Mouse (Mus musculus) stomach, postnatal 0 days (tissue): Measurements from ENCODE around the gene Pick1. TPM values are rescaled to one million over a fixed set of nuclear protein-coding genes. Genes with fewer than 3 reads are reported as not detected.

Experiments used
- ATAC-seq: fragments of 200-750 bp; cut with Nextera tagmentation; 2 replicates; pipeline ENCODE4 v1.8.0; 2017; ENCODE audit not compliant: low FRiP score, low TSS enrichment
- DNase-seq: peaks from one replicate; pipeline ENCODE4 v3.0.0-alpha.2; 2016; ENCODE audit warnings: low spot score
- H3K27ac ChIP-seq: fragments of 300-500 bp; sonication (generic); replicated peaks from 2 replicates; pipeline ENCODE4 v1.5.1; 2014; ENCODE audit warnings: mild to moderate bottlenecking, control low read depth
- H3K27me3 ChIP-seq: fragments of 300-500 bp; sonication (generic); 2 replicates; pipeline ENCODE4 v1.6.1; 2014; ENCODE audit warnings: low read length; ENCODE audit not compliant: control insufficient read depth, insufficient read depth
- H3K36me3 ChIP-seq: fragments of 300-500 bp; sonication (generic); 2 replicates; pipeline ENCODE4 v1.6.1; 2014; ENCODE audit warnings: low read length, mixed read lengths; ENCODE audit not compliant: control insufficient read depth, insufficient read depth
- H3K4me1 ChIP-seq: fragments of 300-500 bp; sonication (generic); replicated peaks from 2 replicates; pipeline ENCODE4 v1.6.1; 2014; ENCODE audit warnings: antibody characterized with exemption; ENCODE audit not compliant: control insufficient read depth, insufficient read depth
- H3K4me2 ChIP-seq: fragments of 300-500 bp; sonication (generic); replicated peaks from 2 replicates; pipeline ENCODE4 v1.6.1; 2014; ENCODE audit warnings: low read depth, mild to moderate bottlenecking, control low read depth, moderate library complexity
- H3K4me3 ChIP-seq: fragments of 300-500 bp; sonication (generic); 2 replicates; pipeline ENCODE4 v1.5.1; 2014; ENCODE audit warnings: low read depth, low read length, control low read depth
- H3K9ac ChIP-seq: fragments of 300-500 bp; sonication (generic); 2 replicates; pipeline ENCODE4 v1.6.1; 2014; ENCODE audit warnings: mild to moderate bottlenecking, low read length, control low read depth, mixed read lengths
- H3K9me3 ChIP-seq: fragments of 300-500 bp; sonication (generic); 2 replicates; pipeline ENCODE4 v1.6.1; 2016; ENCODE audit warnings: low read length; ENCODE audit not compliant: control insufficient read depth
- CTCF ChIP-seq: IDR thresholded peaks from 2 replicates; pipeline ENCODE4 v1.5.1; 2016; ENCODE audit warnings: antibody characterized with exemption, low read depth, mild to moderate bottlenecking, moderate library complexity
- EP300 ChIP-seq: optimal IDR thresholded peaks from 2 replicates; pipeline ENCODE3; 2016; ENCODE audit warnings: antibody characterized with exemption
- WGBS: fragments of 180-500 bp; shearing (Covaris S2); extraction: QIAGEN DNeasy Blood & Tissue Kit; methylation state at CpG from one replicate; pipeline ENCODE4 v1.1.7; 2014; 5-methylcytosine and 5-hydroxymethylcytosine counted together
- polyA plus RNA-seq: library from polyadenylated mRNA; unstranded; fragments of >200 nt; fragmentation: Nextera tagmentation; extraction: Ambion mirVana; gene quantifications from 2 replicates; pipeline ENCODE4 v1.2.1, GENCODE M21; 2015

Gene Pick1
- polyA plus RNA-seq, 1 experiment from 2014 or later, result 26.7 TPM

GRCm38 (mm10) chr15:79298553-79298952 is 69.6 kb downstream of the Pick1 start:
- H3K36me3 ChIP-seq, result peaks cover 3% of the 10 kb centered on the region

More at GRCm38 (mm10) chr15:79298553-79298952, 69.6 kb downstream of the Pick1 start:
- DNase-seq (no peak), ATAC-seq (peak; percentile 22; the same call in 1 of the 2 replicates)
- 69% methylated on average over 6 of the region's 6 CpGs for WGBS
- TF ChIP-seq CTCF, result no peak
- no peak for TF ChIP-seq EP300
- Histone ChIP-seq H3K4me1 (no peaks in the 10 kb centered on the region; the same call in 1 of the 2 replicates), H3K4me2 (no peak overlapping the region), H3K27ac (no peak overlapping the region), H3K9ac (no peak overlapping the region), H3K9me3 (no peaks in the 10 kb centered on the region), H3K27me3 (no peaks in the 10 kb centered on the region), H3K4me3 (no peak overlapping the region)

Other genes starting within 250 kb of the Pick1 start
- 285 and 309 TPM in 2 replicates for gene H1f0, start 200.7 kb upstream of the Pick1 start, polyA plus RNA-seq
- 0.31 and 0.34 TPM in 2 replicates for gene Galr3, start 187.3 kb upstream of the Pick1 start, polyA plus RNA-seq
- 27.1 and 28.0 TPM in 2 replicates for gene Ankrd54, start 166.3 kb upstream of the Pick1 start, polyA plus RNA-seq
- gene Eif3l, start 154.0 kb upstream of the Pick1 start, polyA plus RNA-seq, result 132 and 135 TPM in 2 replicates
- 7.0 and 7.8 TPM in 2 replicates for gene Micall1, start 120.3 kb upstream of the Pick1 start, polyA plus RNA-seq
- 308 and 320 TPM in 2 replicates for gene Polr2f, start 88.2 kb upstream of the Pick1 start, polyA plus RNA-seq
- 6.4 and 7.9 TPM in 2 replicates for gene 1700088E04Rik, start 87.9 kb upstream of the Pick1 start, polyA plus RNA-seq
- 3.6 and 3.9 TPM in 2 replicates for gene Sox10, start 63.9 kb upstream of the Pick1 start, polyA plus RNA-seq
- gene Gm49486, start 218 bp downstream of the Pick1 start, polyA plus RNA-seq, result 0.23 and 0.27 TPM in 2 replicates
- gene Slc16a8, start 25.6 kb downstream of the Pick1 start, polyA plus RNA-seq, result 0.10 and 0.12 TPM in 2 replicates
- 4.1 and 4.9 TPM in 2 replicates for gene Baiap2l2, start 56.4 kb downstream of the Pick1 start, polyA plus RNA-seq
- 8.8 and 9.4 TPM in 2 replicates for gene Pla2g6, start 99.2 kb downstream of the Pick1 start, polyA plus RNA-seq
- 11.4 and 11.9 TPM in 2 replicates for gene Maff, start 117.4 kb downstream of the Pick1 start, polyA plus RNA-seq
- 21.2 and 22.3 TPM in 2 replicates for gene Tmem184b, start 174.4 kb downstream of the Pick1 start, polyA plus RNA-seq
- gene Csnk1e, start 226.4 kb downstream of the Pick1 start, polyA plus RNA-seq, result 44.8 and 50.8 TPM in 2 replicates